Mouse (Mus musculus) spleen, adult 2 months (tissue): Measurements from ENCODE around the gene Accs. TPM values are rescaled to one million over a fixed set of nuclear protein-coding genes. Genes with fewer than 3 reads are reported as not detected.

Experiments
- DNase-seq, 2 experiments: peaks; one replicate each; pipeline versions ENCODE4 v3.0.0 to v3.0.0-alpha.2; 2012 to 2021; ENCODE audit warnings: low spot score in 2 of 2, low read depth in 1 of 2
- H3K27ac ChIP-seq: fragments of 200-500 bp; 2 replicates; pipeline ENCODE4 v1.5.1; 2012; ENCODE audit warnings: low read length, inconsistent platforms; ENCODE audit not compliant: insufficient read depth
- H3K27me3 ChIP-seq: fragments of 200-500 bp; 2 replicates; pipeline ENCODE4 v1.6.1; 2012; ENCODE audit warnings: mild to moderate bottlenecking, moderate library complexity, low read length, inconsistent platforms; ENCODE audit not compliant: control insufficient read depth, insufficient read depth
- H3K36me3 ChIP-seq: fragments of 200-500 bp; 2 replicates; pipeline ENCODE4 v1.6.1; 2012; ENCODE audit warnings: mild to moderate bottlenecking, low read length, inconsistent platforms; ENCODE audit not compliant: control insufficient read depth, insufficient read depth
- H3K4me1 ChIP-seq: fragments of 200-500 bp; 2 replicates; pipeline ENCODE4 v1.6.1; 2011; ENCODE audit warnings: inconsistent platforms; ENCODE audit not compliant: control insufficient read depth, insufficient read depth, insufficient read length
- H3K4me3 ChIP-seq: fragments of 200-500 bp; 2 replicates; pipeline ENCODE4 v1.5.1; 2011; ENCODE audit warnings: mild to moderate bottlenecking, inconsistent platforms; ENCODE audit not compliant: insufficient read depth, insufficient read length; ENCODE audit errors: extremely low read depth
- CTCF ChIP-seq: fragments of 200-500 bp; IDR thresholded peaks from 2 replicates; pipeline ENCODE4 v1.5.1; 2011; ENCODE audit warnings: mild to moderate bottlenecking, inconsistent platforms; ENCODE audit not compliant: insufficient read depth, insufficient read length, insufficient replicate concordance; ENCODE audit errors: extremely low read depth
- POLR2A ChIP-seq: fragments of 200-500 bp; IDR thresholded peaks from 2 replicates; pipeline ENCODE4 v1.6.1; 2011; ENCODE audit warnings: low read depth, low read length, inconsistent platforms
- WGBS: fragments of 180-500 bp; shearing (Covaris S2); methylation state at CpG from one replicate; pipeline ENCODE4 v1.1.7; 2018; 5-methylcytosine and 5-hydroxymethylcytosine counted together
- polyA plus RNA-seq: library from polyadenylated mRNA; depleted of rRNA; stranded (reverse); fragments of >200 nt; gene quantifications from 2 replicates; pipeline ENCODE4 v1.2.3, GENCODE M21; 2012

Accs gene
- polyA plus RNA-seq, 1 experiment = 16.4 TPM

- H3K27ac ChIP-seq = no peak overlapping the region
- H3K36me3 ChIP-seq = peaks cover 13% of the 10 kb centered on the region
- no peaks in the 10 kb centered on the region for H3K27me3 ChIP-seq
- no peak for DNase-seq
- no peaks in the 10 kb centered on the region for H3K4me1 ChIP-seq
- TF ChIP-seq POLR2A (no peak), CTCF (no peak)
- WGBS = 92% methylated on average over 5 of the region's 5 CpGs
- no peak overlapping the region for H3K4me3 ChIP-seq
These were observed 41.7 kb downstream of the Accs start for GRCm38 (mm10) chr2:93808071-93808470.

DNA sequence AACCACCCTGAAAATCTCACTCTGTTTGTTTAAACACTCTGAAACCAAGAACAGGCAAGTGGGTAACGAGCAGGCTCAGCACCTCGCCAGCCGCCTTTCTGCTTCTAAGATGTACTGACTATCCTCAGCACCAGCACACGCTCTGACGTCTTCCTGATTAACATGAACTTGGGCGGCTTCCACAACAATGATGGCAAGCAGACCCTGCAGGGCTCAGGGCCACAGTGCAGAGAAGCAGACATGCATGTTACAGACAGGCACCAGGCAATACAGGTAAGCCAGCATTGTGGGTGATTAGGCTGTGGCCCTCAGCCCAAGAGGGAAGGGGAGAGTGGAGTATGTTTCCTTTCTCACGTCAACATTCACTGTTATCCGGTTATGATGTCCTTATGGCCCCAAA is 42.3 kb downstream of the Accs start:
- no peak overlapping the region for H3K4me3 ChIP-seq
- H3K27me3 ChIP-seq = no peaks in the 10 kb centered on the region
- H3K4me1 ChIP-seq = no peaks in the 10 kb centered on the region
- no peak for DNase-seq
- H3K27ac ChIP-seq = no peak overlapping the region
- WGBS = 90% methylated on average over 8 of the region's 8 CpGs
- H3K36me3 ChIP-seq = peaks cover 13% of the 10 kb centered on the region
- TF ChIP-seq POLR2A = no peak
- no peak for TF ChIP-seq CTCF

DNA sequence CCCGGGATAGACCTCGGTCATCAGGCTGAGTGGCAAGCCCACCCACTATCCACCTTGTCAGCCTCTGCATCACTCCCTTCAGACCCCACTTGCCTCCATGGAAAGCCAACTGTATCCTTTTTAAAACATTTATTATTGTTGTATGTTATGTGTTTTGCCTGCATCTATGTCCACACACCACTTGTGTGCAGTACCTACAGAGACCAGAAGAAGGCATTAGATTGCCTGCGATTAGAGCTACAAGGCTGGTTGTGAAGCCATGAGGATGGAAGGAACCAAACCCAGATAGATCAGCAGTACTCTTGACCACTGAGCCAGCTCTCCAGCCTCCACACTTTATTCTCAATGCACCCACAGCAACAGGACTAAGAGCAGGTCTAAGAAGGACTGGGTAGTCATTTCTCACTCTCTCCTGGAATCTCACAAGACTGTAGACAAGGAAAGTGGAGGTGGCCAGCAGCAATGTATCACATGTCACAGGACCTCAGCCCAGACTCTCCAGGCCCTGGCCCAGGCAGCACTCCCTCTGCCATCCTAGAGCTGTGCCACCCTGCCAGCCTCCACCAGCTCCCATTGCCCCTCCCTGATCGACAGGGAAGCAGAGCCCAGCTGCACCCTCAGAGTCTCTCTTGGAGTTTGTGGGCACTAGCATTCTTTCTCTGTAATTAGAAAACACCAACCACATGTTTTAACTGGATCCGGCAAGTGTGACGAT is 43.1 kb downstream of the Accs start:
- no peak overlapping the region for H3K27ac ChIP-seq
- WGBS = 85% methylated on average over 6 of the region's 6 CpGs
- H3K36me3 ChIP-seq = peaks cover 13% of the 10 kb centered on the region
- no peak overlapping the region for H3K4me3 ChIP-seq
- TF ChIP-seq POLR2A (no peak), CTCF (no peak)
- DNase-seq = no peak
- no peaks in the 10 kb centered on the region for H3K4me1 ChIP-seq
- no peaks in the 10 kb centered on the region for H3K27me3 ChIP-seq

- 93% methylated on average over 4 of the region's 4 CpGs for WGBS
These were observed 44.2 kb downstream of the Accs start for GRCm38 (mm10) chr2:93805523-93805922.

DNA sequence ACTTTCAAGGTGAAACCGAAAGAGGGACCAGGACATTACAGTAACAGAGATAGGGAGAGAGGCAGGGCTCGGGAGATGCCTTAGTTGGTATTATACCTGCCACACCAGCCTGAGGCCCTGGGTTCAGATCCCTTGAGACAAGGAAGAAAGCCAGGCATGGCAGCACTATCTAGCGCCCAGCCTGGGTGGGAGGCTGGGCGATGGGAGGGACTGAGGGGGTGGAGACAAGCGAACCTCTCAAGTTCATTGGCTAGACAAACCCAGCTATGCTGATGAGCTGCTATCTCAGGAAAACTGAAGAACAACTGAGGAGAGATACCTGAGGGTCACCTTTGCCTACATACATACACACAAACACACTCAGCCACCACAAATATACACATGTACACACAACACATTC is 44.7 kb downstream of the Accs start:
- H3K4me3 ChIP-seq = no peak overlapping the region
- no peak overlapping the region for H3K27ac ChIP-seq
- no peak for TF ChIP-seq CTCF
- TF ChIP-seq POLR2A = no peak
- peaks cover 9% of the 10 kb centered on the region for H3K36me3 ChIP-seq
- 88% methylated on average over 5 of the region's 5 CpGs for WGBS
- no peaks in the 10 kb centered on the region for H3K4me1 ChIP-seq
- no peaks in the 10 kb centered on the region for H3K27me3 ChIP-seq
- no peak for DNase-seq

More at GRCm38 (mm10) chr2:93805523-93805922, 44.2 kb downstream of the Accs start:
- no peaks in the 10 kb centered on the region for H3K27me3 ChIP-seq
- no peaks in the 10 kb centered on the region for H3K4me1 ChIP-seq
- H3K36me3 ChIP-seq = peaks cover 9% of the 10 kb centered on the region
- H3K27ac ChIP-seq = no peak overlapping the region
- TF ChIP-seq POLR2A (no peak), CTCF (no peak)
- DNase-seq = no peak
- no peak overlapping the region for H3K4me3 ChIP-seq

GRCm38 (mm10) chr2:93802947-93803346 is 46.8 kb downstream of the Accs start:
- no peak for TF ChIP-seq CTCF
- TF ChIP-seq POLR2A = no peak
- 68% methylated on average over 2 of the region's 2 CpGs for WGBS
- DNase-seq = no peak
- Histone ChIP-seq H3K27ac (no peak overlapping the region), H3K27me3 (no peaks in the 10 kb centered on the region), H3K4me1 (no peaks in the 10 kb centered on the region), H3K36me3 (peaks cover 9% of the 10 kb centered on the region), H3K4me3 (no peak overlapping the region)

DNA sequence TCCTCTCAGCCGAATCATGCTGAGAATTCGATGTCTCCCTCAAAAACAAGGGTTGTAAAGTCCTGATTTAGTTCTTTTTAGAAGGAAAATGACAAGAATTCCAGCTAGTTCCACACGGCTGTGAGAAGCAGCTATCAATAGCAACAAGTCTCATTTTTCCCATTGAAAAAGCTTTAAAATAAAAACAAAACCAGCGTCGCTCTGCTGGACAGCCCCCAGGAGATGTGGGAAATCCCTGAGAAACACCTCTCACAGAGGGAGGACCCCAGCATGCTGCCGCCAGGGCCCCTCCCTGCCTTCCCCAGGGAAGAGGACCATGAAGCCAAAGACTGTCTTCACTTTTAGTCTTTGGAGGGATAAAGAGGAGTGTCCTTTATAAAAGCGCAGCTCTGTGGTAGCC is 48.6 kb downstream of the Accs start:
- WGBS = 95% methylated on average over 7 of the region's 7 CpGs
- H3K4me1 ChIP-seq = no peaks in the 10 kb centered on the region
- H3K36me3 ChIP-seq = peaks cover 16% of the 10 kb centered on the region
- H3K27ac ChIP-seq = no peak overlapping the region
- no peaks in the 10 kb centered on the region for H3K27me3 ChIP-seq
- DNase-seq = no peak
- H3K4me3 ChIP-seq = no peak overlapping the region
- no peak for TF ChIP-seq POLR2A
